Mouse (Mus musculus): ENCODE data around the gene Xrra1.

DNA sequence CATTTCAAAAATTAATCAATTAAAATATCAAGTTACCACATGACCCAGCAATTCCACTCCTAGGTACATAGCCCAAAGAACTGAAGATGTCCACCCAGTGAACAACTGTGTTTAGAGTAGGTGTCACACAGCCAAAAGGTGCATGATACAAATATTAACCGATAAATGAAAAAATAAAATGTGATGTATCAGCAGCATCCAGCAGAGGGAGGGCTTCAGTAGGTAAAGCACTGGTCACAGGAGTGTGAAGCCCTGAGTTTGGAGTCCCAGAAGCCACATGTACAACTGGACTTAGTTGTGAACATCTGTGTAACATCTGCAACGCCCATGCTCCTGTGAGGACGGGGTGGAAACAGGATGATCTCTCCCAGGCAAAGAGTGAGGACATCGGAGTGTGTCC, 4.6 kb upstream of the Xrra1 start:
- no peak for TF ChIP-seq USF1 (IDR thresholded peaks at IDR 0.05; ENCODE audit: low read depth)
- no peak for TF ChIP-seq CTCF (IDR thresholded peaks at IDR 0.05; ENCODE audit: control insufficient read depth, insufficient read depth, insufficient read length)
- no peak for TF ChIP-seq MYOG (IDR thresholded peaks at IDR 0.05; ENCODE audit: control insufficient read depth, extremely low read depth, insufficient read length)
- TF ChIP-seq MYOD1 (IDR thresholded peaks at IDR 0.05; ENCODE audit: control insufficient read depth, insufficient read length, low read depth): no peak
- no peak for TF ChIP-seq CEBPB (IDR thresholded peaks at IDR 0.05; ENCODE audit: low read depth)
- no peak for TF ChIP-seq MAX (IDR thresholded peaks at IDR 0.05)

Measured in C2C12 (cell line).